Mouse (Mus musculus) megakaryocyte, adult 5-6 weeks (primary cell): ENCODE data around the gene Sit1. TPM values are rescaled to one million over a fixed set of nuclear protein-coding genes. Genes with fewer than 3 reads are reported as not detected.

Experiments
- ATAC-seq: 2 replicates; pipeline ENCODE4 v1.8.0; 2016; ENCODE audit warnings: mild to moderate bottlenecking, inconsistent platforms; ENCODE audit not compliant: poor library complexity, severe bottlenecking
- total RNA-seq, 2 experiments: library from RNA; stranded (forward) in 1 of 2; stranded (reverse) in 1 of 2; fragments of 153-499, 151-499 nt in 1 of 2; fragments of 221-1000, 200-1000 nt in 1 of 2; gene quantifications; 2 replicates each; pipeline versions ENCODE4 v1.2.3 to v1.2.4; 2015 to 2017

Sit1 gene
- total RNA-seq, 2 experiments from 2014 or later, result 0.77 TPM; not detected in 1

- 0 out of 2 replicates have a peak, but pooled peaks have one; percentile 9 for ATAC-seq
Observed at GRCm38 (mm10) chr4:43476604-43477003, 6.9 kb downstream of the Sit1 start.

GRCm38 (mm10) chr4:43473636-43474035 lies 9.9 kb downstream of the Sit1 start:
- ATAC-seq, result no peak

GRCm38 (mm10) chr4:43470301-43470700 lies 13.2 kb downstream of the Sit1 start:
- peak; percentile 57 for ATAC-seq

- no peak for ATAC-seq
Observed at GRCm38 (mm10) chr4:43466872-43467271, 16.7 kb downstream of the Sit1 start.

- ATAC-seq, result no peak
Observed at GRCm38 (mm10) chr4:43465935-43466334, 17.6 kb downstream of the Sit1 start.

GRCm38 (mm10) chr4:43463102-43463501 lies 20.4 kb downstream of the Sit1 start:
- ATAC-seq, result no peak

- no peak for ATAC-seq
Observed at GRCm38 (mm10) chr4:43457124-43457523, 26.4 kb downstream of the Sit1 start.

GRCm38 (mm10) chr4:43456470-43456869 lies 27.1 kb downstream of the Sit1 start:
- peak; percentile 57 for ATAC-seq

GRCm38 (mm10) chr4:43454041-43454836 lies 29.3 kb downstream of the Sit1 start, which contains the start of gene Cd72:
TSS of gene Cd72 (minus strand) at chr4:43454628.
- ATAC-seq, result peak; percentile 82

- no peak for ATAC-seq
Observed at GRCm38 (mm10) chr4:43453413-43453812, 30.1 kb downstream of the Sit1 start.

GRCm38 (mm10) chr4:43452315-43452714 lies 31.2 kb downstream of the Sit1 start:
- no peak for ATAC-seq

- no peak for ATAC-seq
Observed at GRCm38 (mm10) chr4:43448554-43448953, 35.0 kb downstream of the Sit1 start.

GRCm38 (mm10) chr4:43447251-43447650 lies 36.3 kb downstream of the Sit1 start:
- ATAC-seq, result no peak

- no peak for ATAC-seq
Observed at GRCm38 (mm10) chr4:43443511-43443910, 40.0 kb downstream of the Sit1 start.

- ATAC-seq, result peak; percentile 48
Observed at GRCm38 (mm10) chr4:43442456-43443361, 40.8 kb downstream of the Sit1 start.

- peak; percentile 97 for ATAC-seq
Observed at GRCm38 (mm10) chr4:43442044-43442443, 41.5 kb downstream of the Sit1 start.

GRCm38 (mm10) chr4:43441639-43442038 lies 41.9 kb downstream of the Sit1 start, which contains the start of gene Tesk1:
TSS of gene Tesk1 (plus strand) at chr4:43441939.
- ATAC-seq, result no peak

- no peak for ATAC-seq
Observed at GRCm38 (mm10) chr4:43432832-43433231, 50.7 kb downstream of the Sit1 start.
